Mouse (Mus musculus): Measurements from ENCODE around the gene Immp2l. TPM values are rescaled to one million over a fixed set of nuclear protein-coding genes. Genes with fewer than 3 reads are reported as not detected.
A peak's percentile ranks its signal among the peaks of the same experiment; 100 is the strongest.
"Not testable (repeated sequence)": the region's sequence is repeated elsewhere in the genome, so short reads cannot be mapped to it uniquely, and the experiment has no call there.

Immp2l gene
- polyA plus RNA-seq (2015; fragmentation: Nextera tagmentation; extraction: Ambion mirVana), result 8.7 and 10.0 TPM in 2 replicates

DNA sequence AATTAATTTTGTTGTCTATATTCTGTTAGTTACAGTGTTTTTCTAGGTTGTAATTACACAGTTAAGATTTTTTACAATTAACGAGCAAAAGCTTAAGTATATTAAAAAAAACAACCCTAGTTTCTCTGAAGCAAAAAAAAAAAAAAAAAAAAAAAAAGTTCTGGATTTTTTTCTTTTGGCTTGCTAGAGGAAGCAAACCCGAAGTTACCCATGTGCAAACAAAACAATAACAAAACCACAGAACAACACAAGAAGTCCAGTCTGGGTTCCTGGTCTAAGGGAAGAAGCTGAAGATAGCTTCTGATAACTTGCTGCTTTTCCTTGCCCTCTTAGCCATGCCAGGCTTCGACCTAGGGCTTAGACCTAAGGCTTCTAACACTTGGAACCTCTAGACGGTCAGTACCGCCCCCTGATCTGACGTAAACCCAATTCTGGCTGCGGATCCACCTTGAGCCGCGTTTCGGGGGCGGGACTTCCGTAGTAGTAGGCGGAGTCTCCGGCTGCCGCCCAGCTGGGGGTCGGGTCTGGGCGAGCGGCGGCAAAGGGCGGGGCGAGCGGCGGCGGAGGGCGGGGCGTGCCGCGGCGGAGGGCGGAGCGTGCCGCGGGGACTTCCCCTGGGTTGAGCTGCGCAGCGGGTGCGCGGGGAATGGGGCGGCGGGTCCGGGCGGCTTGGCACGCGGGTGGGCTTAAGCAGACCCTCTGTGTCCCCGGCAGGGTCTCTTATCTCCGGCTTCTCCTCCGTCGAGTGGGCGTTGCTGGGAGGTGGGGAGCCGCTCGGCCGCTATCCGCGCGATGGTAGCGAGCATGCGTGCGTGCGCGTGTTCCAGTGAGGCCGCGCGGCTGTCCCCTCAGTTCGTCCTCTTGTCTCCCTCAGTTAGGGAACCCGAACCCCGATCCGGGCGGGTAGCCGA is at the start of gene Immp2l:
Immp2l (plus strand) TSS at position 580 of the 911 bp plus-strand sequence.
- Histone ChIP-seq H3K9ac (peak within 1 kb of the TSS; percentile 76), H3K27ac (peak within 1 kb of the TSS; percentile 37; the same call in 1 of the 2 replicates), H3K4me2 (peak within 1 kb of the TSS; percentile 79), H3K4me1 (no peaks in the 10 kb centered on the region), H3K4me3 (peak within 1 kb of the TSS; percentile 63), H3K9me3 (no peaks in the 10 kb centered on the region), H3K27me3 (no peaks in the 10 kb centered on the region), H3K36me3 (no peaks in the 10 kb centered on the region)
- ATAC-seq (ENCODE audit: borderline replicate concordance, extremely low read depth, low FRiP score, low TSS enrichment), result peak; percentile 99
- WGBS, result 3% methylated on average over 68 of the region's 68 CpGs

DNA sequence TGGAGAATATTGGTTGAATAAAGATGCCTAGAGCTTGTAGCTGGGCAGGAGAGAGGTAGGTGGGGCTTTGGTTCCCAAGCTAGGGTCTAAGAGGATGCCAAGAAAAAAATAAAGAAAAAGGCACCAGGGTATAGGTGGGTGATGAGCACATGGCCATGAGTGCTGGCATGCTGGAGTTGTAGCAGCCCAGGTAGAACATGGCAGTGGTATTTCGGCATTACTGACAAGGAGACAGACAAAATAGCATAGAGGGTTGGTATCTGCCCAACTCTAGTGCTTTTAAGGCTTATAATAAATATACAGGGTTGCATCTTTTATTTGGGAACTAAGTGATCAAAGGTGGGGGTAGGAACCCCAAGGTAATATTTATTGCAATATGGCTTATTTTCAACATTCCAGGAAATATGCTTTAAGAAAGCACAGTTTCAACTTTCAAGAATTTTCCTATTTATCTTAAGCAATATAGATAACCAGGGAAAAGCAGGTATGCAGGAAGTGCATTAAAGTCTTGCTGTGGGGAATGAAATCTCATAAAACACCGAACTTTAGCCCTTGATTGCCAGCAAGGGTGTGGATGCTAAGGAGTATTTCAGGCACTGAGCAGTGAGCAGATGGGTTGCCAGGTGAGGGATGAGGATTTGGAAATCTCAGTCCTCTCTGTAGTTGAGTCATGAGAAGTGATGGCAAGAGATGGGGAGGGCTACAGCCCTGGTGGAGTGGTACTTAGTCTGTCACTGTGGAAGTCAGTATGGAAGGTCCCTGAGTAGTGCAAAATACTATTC is 45.0 kb upstream of the Immp2l start:
- H3K4me2 ChIP-seq, result no peak overlapping the region
- H3K27me3 ChIP-seq, result no peaks in the 10 kb centered on the region
- H3K4me3 ChIP-seq, result no peak overlapping the region
- H3K36me3 ChIP-seq, result no peaks in the 10 kb centered on the region
- H3K4me1 ChIP-seq, result no peaks in the 10 kb centered on the region
- WGBS, result 78% methylated on average over 2 of the region's 2 CpGs
- H3K9me3 ChIP-seq, result no peaks in the 10 kb centered on the region
- H3K9ac ChIP-seq, result no peak overlapping the region
- ATAC-seq (ENCODE audit: borderline replicate concordance, extremely low read depth, low FRiP score, low TSS enrichment), result no peak
- no peak overlapping the region for H3K27ac ChIP-seq

DNA sequence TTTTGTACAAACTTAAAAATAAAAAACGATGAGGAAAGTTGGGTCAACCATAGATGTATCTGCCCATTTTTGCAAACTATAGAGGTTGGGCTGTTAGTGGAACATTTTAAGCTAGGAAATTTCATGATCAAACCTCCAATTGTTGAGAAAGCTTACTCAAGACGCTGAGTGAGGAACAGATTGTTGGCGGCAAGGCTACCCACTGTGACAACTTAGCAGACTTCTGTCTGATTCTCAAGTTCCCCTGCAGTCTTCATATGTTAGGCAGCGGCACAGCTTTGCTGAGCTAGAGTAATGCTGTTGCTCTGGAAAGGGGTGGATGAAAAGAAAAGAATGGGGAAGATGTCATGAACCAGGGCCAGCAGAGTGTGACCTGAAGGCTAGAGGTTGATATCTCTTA is 44.2 kb upstream of the Immp2l start:
- Histone ChIP-seq H3K9ac (no peak overlapping the region), H3K4me3 (no peak overlapping the region), H3K4me1 (no peaks in the 10 kb centered on the region), H3K4me2 (no peak overlapping the region), H3K27ac (no peak overlapping the region), H3K36me3 (no peaks in the 10 kb centered on the region), H3K27me3 (no peaks in the 10 kb centered on the region), H3K9me3 (no peaks in the 10 kb centered on the region)
- WGBS, result 87% methylated on average over 4 of the region's 4 CpGs
- ATAC-seq (ENCODE audit: borderline replicate concordance, extremely low read depth, low FRiP score, low TSS enrichment), result no peak

DNA sequence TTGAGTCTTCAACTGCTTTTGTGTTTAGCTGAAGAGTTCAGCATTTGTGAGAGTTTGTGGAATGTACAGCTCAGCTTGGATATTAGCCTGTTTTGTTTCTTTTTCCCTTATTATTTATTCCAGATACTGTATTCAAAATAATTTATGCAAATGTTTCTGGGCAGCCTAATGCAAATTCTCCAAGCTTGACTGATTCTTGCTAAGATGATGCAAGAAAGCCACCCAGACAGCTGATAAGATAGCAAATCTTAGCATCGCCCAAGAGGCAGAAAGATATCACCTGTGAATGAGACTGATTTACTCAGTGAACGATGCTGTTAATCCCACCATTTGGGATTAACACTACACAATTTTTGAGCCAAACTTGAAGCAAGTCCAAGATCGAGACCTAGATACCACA is 43.7 kb upstream of the Immp2l start:
- no peaks in the 10 kb centered on the region for H3K36me3 ChIP-seq
- H3K4me1 ChIP-seq, result no peaks in the 10 kb centered on the region
- ATAC-seq (ENCODE audit: borderline replicate concordance, extremely low read depth, low FRiP score, low TSS enrichment), result no peak
- no peak overlapping the region for H3K4me2 ChIP-seq
- H3K27me3 ChIP-seq, result no peaks in the 10 kb centered on the region
- H3K9ac ChIP-seq, result no peak overlapping the region
- H3K4me3 ChIP-seq, result no peak overlapping the region
- H3K9me3 ChIP-seq, result no peaks in the 10 kb centered on the region
- H3K27ac ChIP-seq, result no peak overlapping the region
- 63% methylated on average over 3 of the region's 3 CpGs for whole genome bisulfite sequencing

DNA sequence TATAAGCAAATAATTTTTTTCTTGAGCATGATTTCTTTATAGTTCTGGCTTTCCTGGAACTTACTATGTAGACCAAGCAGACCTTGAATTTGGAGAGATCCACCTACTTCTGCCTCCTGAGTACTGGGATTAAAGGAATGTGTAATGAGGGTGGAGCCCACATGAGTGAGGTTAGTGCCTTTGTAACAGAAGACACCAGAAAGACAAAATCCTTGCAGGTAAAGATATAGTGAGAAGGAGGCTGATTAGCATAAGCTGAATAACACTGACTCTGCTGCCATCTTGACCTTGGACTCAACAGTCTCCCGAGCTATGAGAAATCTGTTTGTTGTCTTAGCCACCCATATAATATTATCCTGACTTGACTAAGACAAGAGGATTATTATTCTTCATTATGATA is 40.9 kb upstream of the Immp2l start:
- Histone ChIP-seq H3K27me3 (no peaks in the 10 kb centered on the region), H3K4me2 (no peak overlapping the region), H3K4me1 (no peaks in the 10 kb centered on the region), H3K36me3 (no peaks in the 10 kb centered on the region), H3K27ac (no peak overlapping the region), H3K4me3 (no peak overlapping the region), H3K9ac (no peak overlapping the region), H3K9me3 (no peaks in the 10 kb centered on the region)
- 60% methylated on average over 1 of the region's 1 CpGs for WGBS
- no peak for ATAC-seq (ENCODE audit: borderline replicate concordance, extremely low read depth, low FRiP score, low TSS enrichment)

DNA sequence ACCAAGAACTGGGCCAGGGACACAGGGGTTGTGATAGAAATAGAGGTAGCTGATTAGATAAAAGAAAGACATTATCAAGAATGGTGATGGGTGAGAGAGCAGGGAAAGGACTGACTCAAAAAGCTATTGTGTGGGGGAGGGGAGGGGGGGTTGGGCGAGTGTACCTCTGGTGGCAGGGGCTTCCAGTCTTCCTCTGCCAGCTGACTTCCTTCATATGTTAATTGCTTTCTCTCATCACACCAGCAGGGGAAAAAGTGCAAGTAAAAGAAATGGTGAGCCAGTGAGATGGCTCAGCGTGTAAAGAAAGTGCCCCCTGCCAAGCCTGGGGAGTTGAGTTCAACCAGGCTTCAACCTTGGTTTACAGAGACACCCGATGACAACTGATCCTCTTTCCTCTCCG is 39.2 kb upstream of the Immp2l start:
- Histone ChIP-seq H3K4me3 (no peak overlapping the region), H3K27me3 (no peaks in the 10 kb centered on the region), H3K4me1 (no peaks in the 10 kb centered on the region), H3K27ac (no peak overlapping the region), H3K36me3 (no peaks in the 10 kb centered on the region), H3K9me3 (no peaks in the 10 kb centered on the region), H3K9ac (no peak overlapping the region), H3K4me2 (no peak overlapping the region)
- 35% methylated on average over 4 of the region's 4 CpGs for WGBS
- no peak for ATAC-seq (ENCODE audit: borderline replicate concordance, extremely low read depth, low FRiP score, low TSS enrichment)

DNA sequence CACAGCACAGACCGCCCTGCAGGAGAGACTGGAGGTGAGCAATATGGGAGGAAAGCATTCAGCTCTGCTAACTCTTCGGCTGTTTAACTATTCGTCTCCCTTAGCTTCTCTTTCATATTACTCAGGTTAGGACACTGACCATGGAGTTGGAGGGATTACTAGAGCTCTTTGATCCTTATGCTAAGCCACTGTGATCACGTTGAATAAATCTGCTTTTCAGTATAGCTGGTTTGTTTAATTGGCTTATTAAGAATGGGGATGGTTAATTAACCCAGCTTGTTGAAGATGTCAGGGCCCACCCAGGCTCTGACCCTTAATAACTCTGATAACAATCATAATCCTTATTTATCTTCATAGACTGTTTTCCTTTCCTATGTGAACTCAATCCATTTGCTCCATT is 38.1 kb upstream of the Immp2l start:
- no peak overlapping the region for H3K4me3 ChIP-seq
- no peak overlapping the region for H3K9ac ChIP-seq
- H3K9me3 ChIP-seq, result no peaks in the 10 kb centered on the region
- H3K4me2 ChIP-seq, result no peak overlapping the region
- H3K27me3 ChIP-seq, result no peaks in the 10 kb centered on the region
- WGBS, result 67% methylated on average over 4 of the region's 4 CpGs
- H3K27ac ChIP-seq, result no peak overlapping the region
- ATAC-seq (ENCODE audit: borderline replicate concordance, extremely low read depth, low FRiP score, low TSS enrichment), result no peak
- H3K4me1 ChIP-seq, result no peaks in the 10 kb centered on the region
- no peaks in the 10 kb centered on the region for H3K36me3 ChIP-seq

DNA sequence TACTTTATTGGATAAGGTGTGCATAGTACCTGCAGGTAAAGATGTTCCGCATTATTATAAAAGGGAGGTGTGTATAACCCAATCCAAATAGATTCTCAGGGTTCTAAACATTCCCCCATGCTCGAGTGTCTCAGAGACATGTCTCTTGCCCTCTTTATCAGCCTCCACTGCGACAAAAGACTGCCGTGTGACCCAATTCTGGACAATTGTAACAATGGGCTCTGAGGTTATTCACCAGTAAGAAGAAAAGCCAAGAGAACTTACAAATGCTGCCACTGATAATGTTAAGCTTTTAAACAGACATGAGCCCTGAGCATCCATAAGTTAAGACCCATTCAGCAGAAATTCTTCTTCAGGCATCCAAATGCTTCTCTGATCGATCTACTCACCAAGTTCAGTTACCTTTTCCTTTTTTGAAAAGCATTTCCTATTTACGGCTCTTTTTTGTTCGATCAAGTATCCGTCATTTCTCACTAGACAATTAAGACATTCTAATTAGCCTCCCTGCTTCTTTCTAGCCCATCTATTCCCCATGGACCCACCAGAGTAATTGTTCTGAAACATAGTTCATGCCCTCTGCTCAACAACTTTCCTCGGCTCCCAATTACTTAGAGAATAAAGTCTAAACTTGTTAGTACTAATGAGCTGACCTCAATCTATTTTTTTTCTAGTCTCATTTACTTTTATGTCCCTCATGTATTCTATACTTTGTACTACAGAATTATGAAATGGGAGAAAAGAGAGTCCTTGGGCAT is 35.4 kb upstream of the Immp2l start:
- no peaks in the 10 kb centered on the region for H3K27me3 ChIP-seq
- ATAC-seq (ENCODE audit: borderline replicate concordance, extremely low read depth, low FRiP score, low TSS enrichment), result no peak
- 84% methylated on average over 9 of the region's 9 CpGs for WGBS
- H3K4me2 ChIP-seq, result no peak overlapping the region
- no peak overlapping the region for H3K4me3 ChIP-seq
- H3K4me1 ChIP-seq, result no peaks in the 10 kb centered on the region
- H3K27ac ChIP-seq, result no peak overlapping the region
- no peak overlapping the region for H3K9ac ChIP-seq
- no peaks in the 10 kb centered on the region for H3K36me3 ChIP-seq
- no peaks in the 10 kb centered on the region for H3K9me3 ChIP-seq

DNA sequence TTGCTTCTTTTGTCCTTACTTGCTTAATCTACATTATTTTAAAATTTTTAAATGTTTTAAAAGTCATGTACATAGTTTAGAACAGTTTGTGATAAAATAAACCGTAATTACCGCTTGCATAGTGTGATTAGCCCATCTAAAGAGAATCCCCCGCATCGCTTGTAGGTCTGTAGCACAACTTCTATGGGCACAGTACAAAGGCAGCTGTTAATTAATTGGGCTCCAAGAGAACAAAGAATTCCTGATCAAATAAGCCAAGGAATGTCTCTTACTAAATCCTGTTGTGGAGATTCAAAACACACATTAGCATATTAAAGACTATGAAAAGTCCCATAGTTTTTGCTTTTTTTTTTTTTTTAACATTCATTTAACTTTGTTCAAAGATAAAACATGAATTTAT is 32.2 kb upstream of the Immp2l start:
- H3K4me1 ChIP-seq, result no peaks in the 10 kb centered on the region
- H3K27ac ChIP-seq, result no peak overlapping the region
- no peak overlapping the region for H3K4me3 ChIP-seq
- no peak overlapping the region for H3K9ac ChIP-seq
- no peak overlapping the region for H3K4me2 ChIP-seq
- no peaks in the 10 kb centered on the region for H3K27me3 ChIP-seq
- H3K36me3 ChIP-seq, result no peaks in the 10 kb centered on the region
- no peak for ATAC-seq (ENCODE audit: borderline replicate concordance, extremely low read depth, low FRiP score, low TSS enrichment)
- WGBS, result 90% methylated on average over 4 of the region's 4 CpGs
- no peaks in the 10 kb centered on the region for H3K9me3 ChIP-seq

DNA sequence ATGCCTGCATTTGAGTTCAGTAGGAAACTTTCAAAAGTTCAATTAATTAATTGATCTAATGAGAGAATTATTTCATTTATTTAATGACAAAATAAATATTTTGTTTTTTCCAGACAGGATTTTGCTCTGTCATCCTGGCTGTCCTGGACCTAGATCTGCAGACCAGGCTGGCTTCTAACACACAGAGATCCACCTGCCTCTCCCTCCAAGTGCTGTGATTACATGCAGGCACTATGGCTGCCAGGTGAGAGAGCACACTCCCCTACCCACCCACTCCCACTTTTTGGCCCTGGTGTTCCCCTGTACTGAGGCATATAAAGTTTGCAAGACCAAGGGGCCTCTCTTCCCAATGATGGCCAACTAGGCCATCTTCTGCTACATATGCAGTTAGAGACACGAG is 31.7 kb upstream of the Immp2l start:
- H3K9me3 ChIP-seq; H3K4me1 ChIP-seq; H3K27me3 ChIP-seq; H3K4me2 ChIP-seq; H3K9ac ChIP-seq; H3K36me3 ChIP-seq; H3K4me3 ChIP-seq; H3K27ac ChIP-seq; ATAC-seq (ENCODE audit: borderline replicate concordance, extremely low read depth, low FRiP score, low TSS enrichment): not testable (repeated sequence)
- WGBS, result 71% methylated on average over 1 of the region's 1 CpGs

DNA sequence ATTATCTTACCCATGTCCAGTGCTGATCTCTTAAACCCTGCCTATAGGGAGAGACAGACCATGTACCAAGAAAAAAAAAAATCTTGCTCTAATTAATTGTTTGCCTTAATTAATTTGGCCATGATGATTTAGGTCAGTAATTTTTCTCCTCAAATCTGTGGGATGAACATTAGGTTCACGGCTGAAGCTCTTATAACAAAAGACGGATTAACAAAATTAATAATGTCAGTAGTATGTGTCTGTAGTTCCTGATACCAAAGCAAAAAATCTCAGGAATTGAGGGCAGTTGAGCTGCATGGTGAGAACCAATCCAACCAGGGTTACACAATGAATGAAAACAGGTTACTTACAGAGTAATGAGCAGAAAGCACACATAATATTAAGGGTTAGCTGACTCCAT is 29.0 kb upstream of the Immp2l start:
- Histone ChIP-seq H3K4me1 (no peaks in the 10 kb centered on the region), H3K27me3 (no peaks in the 10 kb centered on the region), H3K4me2 (no peak overlapping the region), H3K4me3 (no peak overlapping the region), H3K36me3 (no peaks in the 10 kb centered on the region), H3K27ac (no peak overlapping the region), H3K9ac (no peak overlapping the region), H3K9me3 (no peaks in the 10 kb centered on the region)
- no peak for ATAC-seq (ENCODE audit: borderline replicate concordance, extremely low read depth, low FRiP score, low TSS enrichment)
- WGBS, result 81% methylated on average over 2 of the region's 2 CpGs

All from lung, embryonic 15.5 days (tissue).